Mouse (Mus musculus) right cerebral cortex, postnatal 36 days (tissue): ENCODE measurements around the gene Hoxd10.

Source experiments
- DNase-seq, 2 experiments: peaks; one replicate each; pipeline ENCODE4 v3.0.0; 2022; ENCODE audit warnings: low spot score in 2 of 2, mixed read lengths in 1 of 2

Gene Hoxd10

GRCm38 (mm10) chr2:74695813-74696430, 4.2 kb downstream of the Hoxd10 start:
- DNase-seq = no peak

- DNase-seq = no peak
These were observed 5.0 kb downstream of the Hoxd10 start for GRCm38 (mm10) chr2:74696442-74697335.

- DNase-seq = no peak
These were observed 5.9 kb downstream of the Hoxd10 start, which contains the start of gene Hoxd9 for GRCm38 (mm10) chr2:74697567-74698121. Gene Hoxd9 (plus strand): TSS chr2:74697727.

GRCm38 (mm10) chr2:74698201-74699052, 6.7 kb downstream of the Hoxd10 start:
- DNase-seq = no peak

- no peak for DNase-seq
These were observed 7.3 kb downstream of the Hoxd10 start for GRCm38 (mm10) chr2:74699053-74699430.

- DNase-seq = no peak
These were observed 8.2 kb downstream of the Hoxd10 start for GRCm38 (mm10) chr2:74699664-74700545.

- DNase-seq = no peak
These were observed 8.9 kb downstream of the Hoxd10 start for GRCm38 (mm10) chr2:74700546-74701112.

GRCm38 (mm10) chr2:74701949-74702819, 10.5 kb downstream of the Hoxd10 start:
- peak; percentile 24 to 51 for DNase-seq

- DNase-seq = no peak
These were observed 11.1 kb downstream of the Hoxd10 start for GRCm38 (mm10) chr2:74702820-74703219.

- no peak for DNase-seq
These were observed 11.6 kb downstream of the Hoxd10 start for GRCm38 (mm10) chr2:74703317-74703716.

- no peak for DNase-seq
These were observed 12.1 kb downstream of the Hoxd10 start for GRCm38 (mm10) chr2:74703720-74704392.

- no peak for DNase-seq
These were observed 12.8 kb downstream of the Hoxd10 start, which contains the start of gene Hoxd8 for GRCm38 (mm10) chr2:74704393-74704998. Gene Hoxd8 (plus strand): TSS chr2:74704615.

GRCm38 (mm10) chr2:74704999-74705466, 13.3 kb downstream of the Hoxd10 start:
- DNase-seq = no peak

- no peak for DNase-seq
These were observed 13.9 kb downstream of the Hoxd10 start for GRCm38 (mm10) chr2:74705467-74706089.

- DNase-seq = no peak
These were observed 14.8 kb downstream of the Hoxd10 start for GRCm38 (mm10) chr2:74706393-74706960.

GRCm38 (mm10) chr2:74707599-74707998, 15.9 kb downstream of the Hoxd10 start:
- no peak for DNase-seq

GRCm38 (mm10) chr2:74708676-74709075, 17.0 kb downstream of the Hoxd10 start:
- DNase-seq = no peak
